Mouse (Mus musculus) monocyte, adult 5-6 weeks (primary cell): ENCODE measurements around the gene Rpl26. TPM values are rescaled to one million over a fixed set of nuclear protein-coding genes. Genes with fewer than 3 reads are reported as not detected.

ENCODE experiments used
- ATAC-seq: fragments of 153-309, 156-312 bp; replicated peaks from 2 replicates; pipeline ENCODE4 v1.8.0; 2017; ENCODE audit warnings: mild to moderate bottlenecking; ENCODE audit not compliant: low TSS enrichment, insufficient number of reproducible peaks, severe bottlenecking, poor library complexity, low FRiP score
- total RNA-seq: library from RNA; stranded (forward); fragments of 200-1000, 200-491, 200-594 nt; gene quantifications from 3 replicates; pipeline ENCODE4 v1.2.3, GENCODE M21; 2017

The Rpl26 gene
- total RNA-seq, 1 experiment from 2014 or later = 4,104 TPM

GRCm38 (mm10) chr11:68947542-68947993, 46.2 kb downstream of the Rpl26 start:
- ATAC-seq = no peak

GRCm38 (mm10) chr11:68953903-68954302, 52.5 kb downstream of the Rpl26 start:
- no peak for ATAC-seq

- ATAC-seq = no peak
Measured at GRCm38 (mm10) chr11:68954408-68954807, 53.0 kb downstream of the Rpl26 start.

- ATAC-seq = no peak
Measured at GRCm38 (mm10) chr11:68955473-68955872, 54.1 kb downstream of the Rpl26 start.

GRCm38 (mm10) chr11:68956107-68956506, 54.7 kb downstream of the Rpl26 start:
- no peak for ATAC-seq

Other genes starting within 250 kb of the Rpl26 start
- gene Myh10, start 210.0 kb upstream of the Rpl26 start, total RNA-seq = 0.11 to 1.4 TPM (median 0.76 TPM) in 3 replicates
- 152 to 252 TPM (median 234 TPM) in 3 replicates for gene Ndel1, start 29.7 kb upstream of the Rpl26 start, total RNA-seq
- not detected in 3 replicates for gene Rnf222, start 13.0 kb upstream of the Rpl26 start, total RNA-seq
- not detected in 3 replicates for gene Odf4, start 25.5 kb downstream of the Rpl26 start, total RNA-seq
- not detected in 3 replicates for gene Arhgef15, start 55.9 kb downstream of the Rpl26 start, total RNA-seq
- gene Slc25a35, start 66.5 kb downstream of the Rpl26 start, total RNA-seq = 0.38 to 1.7 TPM in 2 of 3 replicates, not detected in the other
- gene Rangrf, start 73.6 kb downstream of the Rpl26 start, total RNA-seq = 1.9 to 10.1 TPM (median 2.6 TPM) in 3 replicates
- 7.1 to 9.6 TPM (median 7.4 TPM) in 3 replicates for gene Pfas, start 106.9 kb downstream of the Rpl26 start, total RNA-seq
- gene Ctc1, start 114.3 kb downstream of the Rpl26 start, total RNA-seq = 4.1 to 16.3 TPM (median 12.3 TPM) in 3 replicates
- 1.1 to 8.3 TPM (median 4.8 TPM) in 3 replicates for gene Aurkb, start 144.1 kb downstream of the Rpl26 start, total RNA-seq
- gene Borcs6, start 158.1 kb downstream of the Rpl26 start, total RNA-seq = 12.4 to 16.1 TPM (median 13.3 TPM) in 3 replicates
- gene Tmem107, start 169.2 kb downstream of the Rpl26 start, total RNA-seq = 1.1 TPM in 1 of 3 replicates, not detected in the others
- 13.1 to 89.9 TPM (median 23.6 TPM) in 3 replicates for gene Vamp2, start 186.9 kb downstream of the Rpl26 start, total RNA-seq
- 44.9 to 89.7 TPM (median 81.1 TPM) in 3 replicates for gene Per1, start 193.6 kb downstream of the Rpl26 start, total RNA-seq
- gene Hes7, start 218.8 kb downstream of the Rpl26 start, total RNA-seq = 0.49 TPM in 1 of 3 replicates, not detected in the others
- not detected in 3 replicates for gene 9130213A22Rik, start 221.0 kb downstream of the Rpl26 start, total RNA-seq
- gene Aloxe3, start 224.3 kb downstream of the Rpl26 start, total RNA-seq = 0.32 to 0.57 TPM in 2 of 3 replicates, not detected in the other